Mouse (Mus musculus) cortical plate, adult 2 months (tissue): Measurements from ENCODE around the gene Prkaa2. TPM values are rescaled to one million over a fixed set of nuclear protein-coding genes. Genes with fewer than 3 reads are reported as not detected.

Experiments used
- H3K27ac ChIP-seq: fragments of 200-500 bp; 2 replicates; pipeline ENCODE4 v1.5.1; 2012; ENCODE audit warnings: low read length, control low read depth, inconsistent platforms; ENCODE audit not compliant: insufficient read depth
- H3K4me1 ChIP-seq: fragments of 200-500 bp; 2 replicates; pipeline ENCODE4 v1.6.1; 2011; ENCODE audit warnings: low read length; ENCODE audit not compliant: control insufficient read depth, insufficient read depth
- H3K4me3 ChIP-seq: fragments of 200-500 bp; 2 replicates; pipeline ENCODE4 v1.5.1; 2011; ENCODE audit warnings: mild to moderate bottlenecking, low read length, control low read depth; ENCODE audit not compliant: insufficient read depth
- CTCF ChIP-seq: fragments of 200-500 bp; IDR thresholded peaks from 2 replicates; pipeline ENCODE4 v1.5.1; 2011; ENCODE audit warnings: mild to moderate bottlenecking, control low read depth, low read length; ENCODE audit not compliant: insufficient read depth; ENCODE audit errors: extremely low read depth
- POLR2A ChIP-seq: fragments of 200-500 bp; IDR thresholded peaks from 2 replicates; pipeline ENCODE4 v1.6.1; 2011; ENCODE audit warnings: mild to moderate bottlenecking, low read length, control low read depth; ENCODE audit not compliant: insufficient read depth; ENCODE audit errors: extremely low read depth
- polyA plus RNA-seq: library from polyadenylated mRNA; depleted of rRNA; stranded (reverse); fragments of >200 nt; gene quantifications from 2 replicates; pipeline ENCODE4 v1.2.3, GENCODE M21; 2012; rRNA removed

Prkaa2 gene
- polyA plus RNA-seq, 1 experiment: 14.2 TPM

DNA sequence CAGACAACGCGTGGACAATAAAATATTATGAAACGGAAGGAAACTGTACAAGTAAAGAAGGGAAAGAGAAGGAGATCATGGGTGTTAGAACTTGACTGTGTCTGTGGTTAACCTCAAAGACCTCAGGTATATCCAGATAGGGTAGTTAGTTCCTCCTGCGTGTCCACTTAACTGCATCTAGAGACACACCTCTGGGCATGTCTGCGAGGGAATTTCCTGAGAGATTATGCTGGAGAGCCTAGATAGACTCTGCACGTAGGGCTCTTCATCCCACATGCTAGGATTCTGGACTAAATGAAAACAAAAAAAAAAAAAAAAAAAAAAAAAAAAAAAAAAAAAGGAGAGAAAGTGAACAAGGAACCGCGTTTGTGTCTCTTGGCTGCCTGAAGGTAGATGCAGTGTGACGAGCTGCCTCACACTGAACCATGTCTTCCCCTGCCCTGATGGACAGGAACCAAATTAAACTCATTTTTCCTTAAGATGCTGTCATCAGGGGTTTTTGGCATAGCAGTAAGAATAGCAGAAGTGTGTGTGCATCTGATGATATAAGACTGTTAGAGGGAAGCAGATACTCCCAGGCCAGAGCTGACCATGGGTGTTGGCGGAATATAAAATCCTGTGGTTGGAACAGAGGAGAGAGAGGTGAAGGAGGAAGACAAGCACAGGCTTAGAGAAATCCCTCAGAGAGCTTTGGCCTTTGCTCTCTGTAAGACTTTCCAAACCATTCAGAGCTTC, 116.4 kb downstream of the Prkaa2 start:
- TF ChIP-seq POLR2A: no peak
- TF ChIP-seq CTCF: no peak
- Histone ChIP-seq H3K27ac (no peak overlapping the region), H3K4me3 (no peak overlapping the region), H3K4me1 (no peaks in the 10 kb centered on the region; the same call in 1 of the 2 replicates)

GRCm38 (mm10) chr4:104992271-104992670, 117.4 kb downstream of the Prkaa2 start:
- Histone ChIP-seq H3K4me3 (no peak overlapping the region), H3K4me1 (no peaks in the 10 kb centered on the region; the same call in 1 of the 2 replicates), H3K27ac (no peak overlapping the region)
- TF ChIP-seq CTCF: no peak
- TF ChIP-seq POLR2A: no peak

DNA sequence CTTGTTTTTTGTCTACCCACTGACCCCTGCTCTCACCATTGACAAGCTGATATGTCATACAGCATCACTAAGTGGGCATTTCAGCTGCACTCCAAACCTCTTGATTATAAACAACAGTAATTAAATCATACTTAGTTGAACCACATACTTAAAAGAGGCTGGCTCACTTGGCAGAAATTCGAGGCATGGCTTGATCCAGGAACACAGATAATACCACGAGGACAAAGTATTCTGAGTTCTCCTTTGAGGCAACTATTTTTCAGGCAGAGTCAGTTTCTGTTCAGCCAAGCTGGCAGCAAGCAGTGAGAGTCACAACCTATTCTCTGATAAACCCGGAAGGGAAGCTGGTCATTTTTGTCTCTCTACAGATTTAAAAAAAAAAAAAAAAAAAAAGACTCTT, 119.0 kb downstream of the Prkaa2 start:
- Histone ChIP-seq H3K27ac (no peak overlapping the region), H3K4me1 (no peaks in the 10 kb centered on the region; the same call in 1 of the 2 replicates), H3K4me3 (no peak overlapping the region)
- TF ChIP-seq POLR2A (no peak), CTCF (no peak)

- Histone ChIP-seq H3K4me3 (no peak overlapping the region), H3K27ac (no peak overlapping the region), H3K4me1 (no peaks in the 10 kb centered on the region; the same call in 1 of the 2 replicates)
- TF ChIP-seq POLR2A (no peak), CTCF (no peak)
These were observed 119.7 kb downstream of the Prkaa2 start for GRCm38 (mm10) chr4:104990016-104990415.

DNA sequence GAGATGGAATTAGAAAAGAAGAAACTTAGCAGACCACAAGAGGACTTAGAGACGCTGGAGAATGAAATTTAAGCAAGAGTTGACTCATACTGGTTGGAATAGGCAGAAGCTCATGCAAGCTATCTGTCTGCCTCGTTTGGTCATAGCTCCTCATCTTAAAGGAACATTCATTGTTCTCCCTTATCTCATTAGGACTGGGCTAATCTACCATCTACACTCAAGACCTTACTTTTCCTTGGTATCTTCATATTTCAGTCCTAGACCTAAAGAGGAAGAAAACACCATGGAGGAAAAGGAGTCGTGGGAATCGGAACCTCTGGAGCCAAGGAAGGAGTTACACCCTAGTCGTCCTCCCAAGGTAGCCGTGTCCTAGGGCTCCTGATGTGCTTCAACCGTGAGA, 121.0 kb downstream of the Prkaa2 start:
- H3K27ac ChIP-seq: no peak overlapping the region
- H3K4me1 ChIP-seq: no peaks in the 10 kb centered on the region
- no peak overlapping the region for H3K4me3 ChIP-seq
- TF ChIP-seq POLR2A (no peak), CTCF (no peak)

DNA sequence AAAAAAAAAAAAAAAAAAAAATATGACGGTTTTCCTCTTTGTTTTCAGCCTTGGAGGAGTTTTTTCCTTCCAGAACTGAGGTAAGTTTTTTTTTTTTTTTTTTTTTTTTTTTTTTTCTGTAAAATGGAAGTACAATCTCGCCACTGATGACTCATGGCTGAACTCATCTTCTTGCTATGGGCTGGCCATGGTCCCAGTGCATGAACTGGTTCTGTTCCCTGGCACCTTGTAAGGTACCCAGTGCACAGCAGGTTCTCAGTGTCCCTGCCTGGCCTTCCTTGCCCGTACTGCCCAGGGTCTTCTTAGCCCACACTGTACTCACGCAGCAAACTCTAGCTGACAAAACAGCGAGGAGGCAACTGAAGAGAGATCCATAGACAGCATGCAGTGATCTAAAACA, 121.6 kb downstream of the Prkaa2 start:
- Histone ChIP-seq H3K27ac (no peak overlapping the region), H3K4me3 (no peak overlapping the region), H3K4me1 (no peaks in the 10 kb centered on the region; the same call in 1 of the 2 replicates)
- TF ChIP-seq POLR2A (no peak), CTCF (no peak)

GRCm38 (mm10) chr4:104987631-104988030, 122.1 kb downstream of the Prkaa2 start:
- Histone ChIP-seq H3K4me3 (no peak overlapping the region), H3K4me1 (no peaks in the 10 kb centered on the region; the same call in 1 of the 2 replicates), H3K27ac (no peak overlapping the region)
- TF ChIP-seq CTCF (no peak), POLR2A (no peak)

- H3K4me1 ChIP-seq: no peaks in the 10 kb centered on the region; the same call in 1 of the 2 replicates
- TF ChIP-seq CTCF: no peak
- TF ChIP-seq POLR2A: no peak
- H3K27ac ChIP-seq: no peak overlapping the region
- no peak overlapping the region for H3K4me3 ChIP-seq
These were observed 123.6 kb downstream of the Prkaa2 start for GRCm38 (mm10) chr4:104985960-104986632.

Other genes starting within 250 kb of the Prkaa2 start
- gene C8a, start 233.5 kb downstream of the Prkaa2 start, polyA plus RNA-seq: 0.04 and 0.08 TPM in 2 replicates
- gene Fyb2, start 196.4 kb downstream of the Prkaa2 start, polyA plus RNA-seq: 1.1 and 1.4 TPM in 2 replicates
- gene Plpp3, start 47.5 kb upstream of the Prkaa2 start, polyA plus RNA-seq: 258 and 263 TPM in 2 replicates